Mouse (Mus musculus): ENCODE measurements around the gene Fgf14. TPM values are rescaled to one million over a fixed set of nuclear protein-coding genes. Genes with fewer than 3 reads are reported as not detected.

Gene Fgf14
- polyA plus RNA-seq, 1 experiment from 2014 or later = 0.22 TPM

DNA sequence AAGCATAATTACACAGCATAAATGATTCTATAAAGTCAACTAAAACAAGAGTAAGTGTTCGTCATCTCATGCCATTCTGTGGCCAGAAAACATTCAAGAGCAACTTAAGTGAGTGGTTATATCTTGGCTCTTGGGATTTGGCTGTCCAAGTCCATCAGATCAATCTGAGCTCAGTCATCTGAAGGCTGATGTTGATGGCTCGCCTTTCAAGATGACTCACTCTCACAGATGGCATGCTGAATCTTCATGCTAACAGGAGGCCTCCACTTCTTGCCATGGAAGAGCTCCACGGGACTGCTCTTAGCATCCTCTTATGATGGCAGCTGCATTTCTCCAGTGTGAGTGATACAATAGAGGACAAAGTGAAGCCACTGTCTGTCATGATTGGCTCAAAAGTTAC, 34.1 kb downstream of the Fgf14 start:
- Histone ChIP-seq H3K4me3 (ENCODE audit: low read depth, low read length) (no peak overlapping the region), H3K27ac (ENCODE audit: low read depth) (no peak overlapping the region), H3K4me2 (no peak overlapping the region), H3K9me3 (ENCODE audit: low read depth, low read length) (no peaks in the 10 kb centered on the region), H3K9ac (no peak overlapping the region), H3K27me3 (ENCODE audit: insufficient read depth, low read length) (no peaks in the 10 kb centered on the region), H3K4me1 (ENCODE audit: insufficient read depth) (no peaks in the 10 kb centered on the region), H3K36me3 (ENCODE audit: insufficient read depth) (no peaks in the 10 kb centered on the region)
- no peak for TF ChIP-seq CTCF (IDR thresholded peaks at IDR 0.05; ENCODE audit: low read depth)
- ATAC-seq (ENCODE audit: insufficient read depth) (no peak), DNase-seq (no peak)
- WGBS = 65% methylated on average over 3 of the region's 3 CpGs

DNA sequence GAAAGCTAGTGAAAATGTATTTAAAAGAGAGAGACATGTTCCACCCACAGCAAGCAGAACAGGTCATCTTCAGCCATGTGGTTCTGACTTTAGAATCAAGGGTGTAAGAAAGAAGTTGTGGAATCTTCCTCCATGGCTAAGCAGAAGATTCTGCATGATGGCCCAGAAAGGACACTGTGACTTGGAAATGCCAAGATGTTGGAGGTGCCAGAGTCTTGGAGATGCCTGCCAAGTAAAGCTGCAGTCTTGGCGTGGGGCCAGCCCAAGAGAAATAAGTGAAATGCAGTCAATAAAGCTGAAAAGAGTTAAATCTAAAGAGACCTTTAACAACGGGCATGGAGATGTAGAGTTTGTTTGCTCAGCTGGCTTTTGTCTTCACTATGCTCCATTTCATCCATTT, 42.0 kb downstream of the Fgf14 start:
- no peak for TF ChIP-seq CTCF (IDR thresholded peaks at IDR 0.05; ENCODE audit: low read depth)
- Histone ChIP-seq H3K27ac (ENCODE audit: low read depth) (no peak overlapping the region), H3K4me1 (ENCODE audit: insufficient read depth) (no peaks in the 10 kb centered on the region), H3K9me3 (ENCODE audit: low read depth, low read length) (no peaks in the 10 kb centered on the region), H3K4me2 (no peak overlapping the region), H3K4me3 (ENCODE audit: low read depth, low read length) (no peak overlapping the region), H3K36me3 (ENCODE audit: insufficient read depth) (no peaks in the 10 kb centered on the region), H3K27me3 (ENCODE audit: insufficient read depth, low read length) (no peaks in the 10 kb centered on the region), H3K9ac (no peak overlapping the region)
- peak; percentile 39 for DNase-seq
- ATAC-seq (ENCODE audit: insufficient read depth) = peak; percentile 24; the same call in 1 of the 2 replicates
- WGBS = 38% methylated on average over 2 of the region's 2 CpGs

GRCm38 (mm10) chr14:124613473-124613872, 63.5 kb downstream of the Fgf14 start:
- H3K9me3 ChIP-seq (ENCODE audit: low read depth, low read length) = no peaks in the 10 kb centered on the region
- H3K4me1 ChIP-seq (ENCODE audit: insufficient read depth) = no peaks in the 10 kb centered on the region
- H3K27ac ChIP-seq (ENCODE audit: low read depth) = no peak overlapping the region
- DNase-seq (no peak), ATAC-seq (ENCODE audit: insufficient read depth) (no peak)
- H3K4me2 ChIP-seq = no peak overlapping the region
- H3K9ac ChIP-seq = no peak overlapping the region
- H3K36me3 ChIP-seq (ENCODE audit: insufficient read depth) = no peaks in the 10 kb centered on the region
- H3K4me3 ChIP-seq (ENCODE audit: low read depth, low read length) = no peak overlapping the region
- TF ChIP-seq CTCF (IDR thresholded peaks at IDR 0.05; ENCODE audit: low read depth) = no peak
- 46% methylated on average over 2 of the region's 2 CpGs for WGBS
- no peaks in the 10 kb centered on the region for H3K27me3 ChIP-seq (ENCODE audit: insufficient read depth, low read length)

GRCm38 (mm10) chr14:124606036-124606711, 70.8 kb downstream of the Fgf14 start:
- Histone ChIP-seq H3K27me3 (ENCODE audit: insufficient read depth, low read length) (no peaks in the 10 kb centered on the region), H3K27ac (ENCODE audit: low read depth) (no peak overlapping the region), H3K4me3 (ENCODE audit: low read depth, low read length) (no peak overlapping the region), H3K9ac (no peak overlapping the region), H3K9me3 (ENCODE audit: low read depth, low read length) (no peaks in the 10 kb centered on the region), H3K36me3 (ENCODE audit: insufficient read depth) (no peaks in the 10 kb centered on the region), H3K4me1 (ENCODE audit: insufficient read depth) (no peaks in the 10 kb centered on the region), H3K4me2 (no peak overlapping the region)
- no peak for TF ChIP-seq CTCF (IDR thresholded peaks at IDR 0.05; ENCODE audit: low read depth)
- WGBS = 91% methylated on average over 2 of the region's 2 CpGs
- DNase-seq (no peak), ATAC-seq (ENCODE audit: insufficient read depth) (no peak)

DNA sequence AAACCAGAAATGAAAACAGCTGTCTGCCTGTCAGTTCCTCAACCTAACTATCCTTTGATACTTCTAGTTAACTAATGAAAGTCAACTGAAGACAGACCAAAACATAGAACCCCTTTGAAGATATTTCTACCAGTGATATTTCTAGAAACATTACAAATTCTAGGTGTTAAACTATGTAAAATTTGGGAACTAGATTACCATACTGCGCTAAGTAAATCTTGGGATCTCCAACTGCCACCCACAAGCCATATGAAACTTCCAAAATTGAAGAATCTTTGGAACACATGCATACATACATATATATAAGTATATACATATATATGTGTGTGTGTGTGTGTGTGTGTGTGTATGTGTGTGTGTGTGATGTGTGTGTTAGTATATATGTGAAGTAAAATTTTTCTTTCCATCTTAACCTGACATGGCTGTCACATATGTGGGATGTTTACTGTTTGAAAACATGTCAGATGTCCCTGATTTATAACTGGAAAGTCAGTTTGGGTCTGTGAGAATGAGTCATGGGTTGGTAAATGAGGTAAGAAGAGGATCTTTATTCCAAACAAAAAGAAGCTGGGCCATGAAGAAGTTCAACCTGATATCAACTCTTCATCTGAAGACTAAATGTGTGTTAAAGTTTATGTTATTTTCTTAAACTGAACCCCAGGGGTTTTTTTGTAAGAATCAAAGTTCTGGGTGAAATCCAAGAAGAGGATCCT, 71.7 kb downstream of the Fgf14 start:
- no peaks in the 10 kb centered on the region for H3K9me3 ChIP-seq (ENCODE audit: low read depth, low read length)
- H3K4me1 ChIP-seq (ENCODE audit: insufficient read depth) = no peaks in the 10 kb centered on the region
- 82% methylated on average over 1 of the region's 1 CpGs for WGBS
- no peak for ATAC-seq (ENCODE audit: insufficient read depth)
- no peak for TF ChIP-seq CTCF (IDR thresholded peaks at IDR 0.05; ENCODE audit: low read depth)
- no peak overlapping the region for H3K9ac ChIP-seq
- no peaks in the 10 kb centered on the region for H3K36me3 ChIP-seq (ENCODE audit: insufficient read depth)
- no peak overlapping the region for H3K27ac ChIP-seq (ENCODE audit: low read depth)
- no peak overlapping the region for H3K4me3 ChIP-seq (ENCODE audit: low read depth, low read length)
- no peak for DNase-seq
- no peaks in the 10 kb centered on the region for H3K27me3 ChIP-seq (ENCODE audit: insufficient read depth, low read length)
- H3K4me2 ChIP-seq = no peak overlapping the region

DNA sequence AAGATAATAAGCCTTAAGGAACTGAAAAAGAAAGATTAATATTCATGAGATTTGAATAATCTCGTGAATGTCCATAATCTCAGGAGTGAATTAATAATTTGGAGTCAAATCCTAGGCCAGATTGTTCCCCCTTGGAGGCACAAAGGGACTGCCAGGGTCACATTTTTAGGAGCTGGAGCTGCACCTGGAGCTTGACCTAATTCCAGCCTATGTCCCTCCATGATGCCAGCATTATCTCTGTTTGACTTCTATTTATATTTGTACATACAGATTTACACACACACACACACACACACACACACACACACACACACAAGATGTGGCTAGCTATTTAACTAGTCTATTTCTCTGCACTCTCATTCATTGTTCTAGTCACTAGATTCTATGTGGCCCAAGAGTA, 100.4 kb downstream of the Fgf14 start:
- no peaks in the 10 kb centered on the region for H3K36me3 ChIP-seq (ENCODE audit: insufficient read depth)
- TF ChIP-seq CTCF (IDR thresholded peaks at IDR 0.05; ENCODE audit: low read depth) = no peak
- no peak overlapping the region for H3K4me3 ChIP-seq (ENCODE audit: low read depth, low read length)
- H3K27ac ChIP-seq (ENCODE audit: low read depth) = no peak overlapping the region
- ATAC-seq (ENCODE audit: insufficient read depth) (no peak), DNase-seq (no peak)
- no peaks in the 10 kb centered on the region for H3K9me3 ChIP-seq (ENCODE audit: low read depth, low read length)
- H3K27me3 ChIP-seq (ENCODE audit: insufficient read depth, low read length) = no peaks in the 10 kb centered on the region
- no peaks in the 10 kb centered on the region for H3K4me1 ChIP-seq (ENCODE audit: insufficient read depth)
- no peak overlapping the region for H3K4me2 ChIP-seq
- 55% methylated on average over 1 of the region's 1 CpGs for WGBS
- H3K9ac ChIP-seq = no peak overlapping the region

- Histone ChIP-seq H3K9me3 (ENCODE audit: low read depth, low read length) (no peaks in the 10 kb centered on the region), H3K4me2 (no peak overlapping the region), H3K27ac (ENCODE audit: low read depth) (no peak overlapping the region), H3K27me3 (ENCODE audit: insufficient read depth, low read length) (no peaks in the 10 kb centered on the region), H3K4me1 (ENCODE audit: insufficient read depth) (no peaks in the 10 kb centered on the region), H3K36me3 (ENCODE audit: insufficient read depth) (no peaks in the 10 kb centered on the region), H3K4me3 (ENCODE audit: low read depth, low read length) (no peak overlapping the region), H3K9ac (no peak overlapping the region)
- 70% methylated on average over 1 of the region's 1 CpGs for WGBS
- TF ChIP-seq CTCF (IDR thresholded peaks at IDR 0.05; ENCODE audit: low read depth) = no peak
- ATAC-seq (ENCODE audit: insufficient read depth) (no peak), DNase-seq (peak; percentile 48)
Observed at GRCm38 (mm10) chr14:124575130-124575885, 101.6 kb downstream of the Fgf14 start.

All from lung, embryonic 14.5 days (tissue).